Mouse (Mus musculus) testis, postnatal 14 days (tissue): ENCODE measurements around the gene Snap47.

Experiments
- DNase-seq: peaks from one replicate; pipeline ENCODE4 v3.0.0; 2021; ENCODE audit warnings: low spot score

Snap47 gene

DNA sequence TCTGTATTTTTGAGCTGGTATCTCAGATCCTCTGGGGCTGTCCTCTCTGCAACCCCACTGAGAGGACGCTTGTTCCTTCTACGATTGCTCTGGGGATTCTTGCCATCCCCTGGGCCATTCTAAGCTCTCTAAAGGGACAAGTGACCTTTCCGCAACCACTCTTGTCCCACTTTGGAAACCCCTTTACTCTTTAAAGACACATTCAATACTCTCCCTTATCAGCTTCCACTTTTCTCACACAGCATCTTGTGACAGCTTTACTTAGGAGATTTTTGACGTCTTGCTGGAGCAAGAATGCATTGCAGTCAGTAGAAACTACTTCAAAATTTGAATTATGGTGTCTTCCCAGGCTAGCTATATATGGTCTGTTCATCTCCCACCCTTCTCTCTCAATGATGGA, at the start of gene Snap47:
Gene Snap47 (minus strand): TSS at position 101 of the 400 bp plus-strand sequence.
- no peak for DNase-seq

DNA sequence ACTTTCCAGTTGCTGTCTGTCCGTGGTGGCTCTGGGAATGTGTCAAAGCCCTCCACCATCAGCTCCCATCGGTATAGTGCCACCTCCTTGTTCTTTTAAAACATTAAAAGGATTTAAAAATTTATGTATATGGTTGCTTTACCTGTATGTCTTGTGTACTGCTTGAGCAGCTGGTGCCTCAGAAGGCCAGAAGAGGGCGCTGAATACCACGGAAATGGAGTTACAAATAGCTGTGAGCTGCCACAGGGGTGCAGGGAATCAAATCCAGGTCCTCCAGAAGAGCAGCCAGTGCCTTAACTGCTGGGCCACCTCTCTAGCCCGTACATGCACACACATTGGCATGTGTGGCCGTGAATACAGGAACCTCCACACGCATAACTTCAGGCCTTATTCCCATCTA, 46.8 kb upstream of the Snap47 start:
- DNase-seq: no peak

- DNase-seq: no peak
These were observed 45.8 kb upstream of the Snap47 start for GRCm38 (mm10) chr11:59496672-59497310.

GRCm38 (mm10) chr11:59486222-59486621, 35.2 kb upstream of the Snap47 start:
- no peak for DNase-seq

DNA sequence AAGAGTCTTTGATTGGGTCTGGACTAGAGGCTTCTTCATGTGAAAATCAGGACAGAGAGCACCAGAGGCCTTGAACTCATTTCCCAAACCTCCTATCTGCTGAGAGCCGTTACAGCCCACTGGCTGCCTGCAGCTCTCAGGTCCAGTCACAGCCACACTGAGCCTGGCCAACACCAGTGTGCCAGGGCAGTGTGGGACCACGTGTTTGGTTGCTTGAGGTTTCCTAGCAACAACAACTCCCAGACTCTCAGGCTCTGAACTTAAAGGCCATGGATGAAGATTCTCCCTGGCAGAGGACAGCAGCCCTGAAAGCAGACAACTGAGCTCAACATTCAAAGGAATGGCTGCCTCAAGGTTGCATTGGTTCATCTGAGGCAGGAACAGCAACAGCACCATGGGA, 34.7 kb upstream of the Snap47 start:
- no peak for DNase-seq

DNA sequence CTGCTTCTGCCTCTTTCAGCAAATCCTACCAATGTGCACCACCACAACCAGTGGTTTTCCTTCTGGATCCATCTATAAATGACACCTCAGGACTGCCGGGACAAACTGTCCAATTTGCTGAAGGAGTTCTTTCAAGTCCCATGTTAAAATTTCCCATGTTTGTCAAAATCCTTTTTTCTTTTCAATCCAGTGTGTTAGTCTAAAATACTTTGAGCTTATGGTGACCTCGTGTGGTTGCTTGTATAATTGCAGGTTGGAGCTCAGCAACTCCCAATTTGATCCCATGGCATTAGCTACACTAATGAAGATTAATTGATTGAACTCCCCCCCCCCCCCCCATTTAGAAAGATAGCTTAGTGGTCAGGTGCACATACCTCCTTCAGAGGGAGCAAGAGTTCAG, 32.2 kb upstream of the Snap47 start:
- no peak for DNase-seq

DNA sequence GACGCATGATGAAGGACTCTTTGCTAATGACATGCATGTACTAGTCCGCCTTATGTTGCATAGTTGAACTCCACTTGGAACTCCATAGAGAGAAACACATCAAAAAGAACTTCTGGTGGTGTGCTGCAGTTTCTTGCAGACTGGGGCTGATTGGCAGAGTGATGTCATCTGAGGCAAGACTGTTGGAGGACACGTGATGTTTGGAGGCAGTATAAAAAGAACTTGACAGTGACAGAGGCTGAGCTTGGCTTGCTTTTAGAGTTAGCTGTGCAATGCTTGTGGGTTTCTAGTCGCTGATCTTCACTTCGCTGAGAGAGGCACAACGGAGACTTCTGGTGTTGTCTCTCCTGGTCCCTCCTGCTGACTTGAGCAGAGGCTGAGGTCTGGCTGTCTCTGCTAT, 26.3 kb upstream of the Snap47 start:
- DNase-seq: no peak

DNA sequence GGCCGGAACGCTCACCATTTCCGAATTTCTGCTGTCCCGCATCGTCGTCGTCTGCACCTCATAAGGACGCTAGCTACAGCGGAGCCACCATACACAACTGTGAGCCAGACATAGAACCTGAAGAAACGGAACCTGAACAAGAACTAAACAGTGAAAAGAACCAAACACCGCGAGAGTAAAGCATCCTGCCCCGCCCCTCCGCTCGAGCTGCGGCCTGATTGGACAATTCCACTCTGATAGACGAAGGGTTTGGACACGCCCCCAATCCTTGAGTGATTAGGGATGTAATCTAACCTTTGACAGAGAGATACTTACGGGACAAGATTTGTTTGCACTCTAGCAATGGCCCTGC, 21.3 kb upstream of the Snap47 start, which contains the start of gene Zfp867:
Gene Zfp867 (minus strand): TSS at position 149 of the 352 bp plus-strand sequence.
- peak; percentile 91 for DNase-seq

DNA sequence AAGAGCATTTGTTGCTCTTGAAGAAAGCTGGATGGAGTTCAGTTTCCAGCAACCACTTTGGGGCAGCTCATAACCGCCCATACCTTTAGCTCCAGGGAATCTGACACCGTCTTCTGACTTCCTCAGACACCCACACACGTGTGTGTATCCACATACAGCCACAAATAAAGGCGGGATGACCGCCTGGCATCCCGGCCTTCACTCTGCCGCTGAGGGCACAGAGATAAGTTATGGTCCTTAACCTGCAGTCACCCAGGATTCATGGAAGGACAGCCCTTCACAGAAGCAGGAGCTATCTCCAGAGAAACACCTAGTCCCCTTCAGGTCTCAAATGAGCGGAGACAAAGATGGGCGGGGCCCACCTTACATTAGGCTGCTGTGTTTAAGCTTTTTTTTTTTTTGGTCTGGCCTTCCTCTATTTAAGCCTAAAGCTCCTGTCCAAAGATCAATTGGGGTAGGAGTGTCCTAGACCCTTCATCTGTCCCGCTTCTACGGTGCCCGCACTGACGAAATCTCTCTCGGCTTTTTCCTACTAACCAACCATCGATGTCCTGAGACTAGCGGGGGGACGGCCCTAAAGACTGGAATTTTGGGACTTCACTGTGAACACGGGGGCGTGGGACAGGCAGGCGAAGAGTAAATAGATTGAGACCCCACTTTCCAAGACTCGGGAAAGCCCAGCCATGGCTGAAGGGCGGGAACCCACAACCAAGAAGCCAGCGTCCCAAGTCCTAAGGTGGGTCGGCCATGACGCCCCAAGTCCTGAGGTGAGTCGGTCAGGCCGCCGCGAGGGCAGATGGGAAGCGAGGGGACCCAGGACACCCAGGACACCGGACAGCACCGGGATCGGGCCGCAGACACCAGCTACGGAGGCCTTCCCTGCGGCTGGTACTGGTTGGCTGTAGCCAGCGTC, 20.7 kb upstream of the Snap47 start:
- peak; percentile 60 for DNase-seq

DNA sequence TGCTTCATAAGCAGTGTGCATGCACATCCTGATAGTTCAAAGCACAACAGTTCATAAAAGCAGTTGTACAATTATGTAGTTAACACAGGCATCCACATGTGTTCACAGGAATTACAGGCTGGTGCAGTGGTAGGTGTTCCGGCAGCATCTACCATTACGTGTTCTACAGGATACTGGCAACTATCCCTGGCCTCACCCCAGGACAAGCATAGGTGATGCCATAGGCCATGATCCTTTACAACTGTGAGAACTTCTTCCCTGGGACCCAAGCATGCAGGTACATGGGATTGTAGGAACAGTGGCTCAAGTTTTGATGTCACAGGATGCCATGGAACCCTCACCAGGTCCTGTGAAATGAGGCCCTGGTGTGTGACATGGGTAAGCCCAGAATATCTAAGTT, 9.5 kb upstream of the Snap47 start:
- no peak for DNase-seq

GRCm38 (mm10) chr11:59458973-59459372, 8.0 kb upstream of the Snap47 start:
- no peak for DNase-seq

DNA sequence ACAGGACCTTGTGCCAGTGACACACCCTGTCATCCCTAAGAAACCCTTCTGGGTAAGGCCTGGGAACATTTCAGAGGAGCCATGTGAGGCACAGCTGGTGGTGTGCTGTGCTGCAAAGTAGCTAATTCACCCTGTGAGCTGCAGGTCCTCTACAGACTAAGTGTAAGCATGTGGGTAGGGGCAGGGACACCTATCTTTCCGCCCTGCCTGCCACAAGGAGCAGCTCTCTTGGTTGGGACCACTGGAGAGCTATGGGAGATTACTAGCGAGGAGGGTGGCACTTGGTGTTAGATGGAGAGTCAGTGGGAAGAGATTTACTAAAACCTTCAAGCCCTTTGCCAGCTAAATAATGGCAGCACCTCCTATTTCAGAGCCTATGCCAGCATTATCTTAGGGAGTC, 5.9 kb upstream of the Snap47 start:
- no peak for DNase-seq

DNA sequence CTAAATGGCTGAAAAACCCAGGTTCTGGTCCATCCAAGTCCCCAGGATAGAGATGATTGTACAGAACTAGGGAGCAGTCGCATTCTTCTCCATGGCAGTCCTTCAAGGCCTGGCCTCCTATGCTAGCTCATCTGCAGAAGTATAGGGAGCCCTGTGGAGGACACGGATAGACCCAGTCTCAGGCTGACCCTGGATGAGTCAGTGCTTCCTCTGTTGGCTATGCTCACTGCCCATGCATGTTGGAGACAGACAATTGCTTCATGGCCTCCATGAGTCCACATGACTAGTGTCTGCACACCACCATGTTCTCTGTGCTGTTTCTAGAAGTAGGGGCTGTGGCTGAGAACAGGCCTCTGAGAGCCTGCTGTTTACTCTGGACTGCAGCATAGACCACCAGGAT, 5.4 kb upstream of the Snap47 start:
- DNase-seq: no peak

DNA sequence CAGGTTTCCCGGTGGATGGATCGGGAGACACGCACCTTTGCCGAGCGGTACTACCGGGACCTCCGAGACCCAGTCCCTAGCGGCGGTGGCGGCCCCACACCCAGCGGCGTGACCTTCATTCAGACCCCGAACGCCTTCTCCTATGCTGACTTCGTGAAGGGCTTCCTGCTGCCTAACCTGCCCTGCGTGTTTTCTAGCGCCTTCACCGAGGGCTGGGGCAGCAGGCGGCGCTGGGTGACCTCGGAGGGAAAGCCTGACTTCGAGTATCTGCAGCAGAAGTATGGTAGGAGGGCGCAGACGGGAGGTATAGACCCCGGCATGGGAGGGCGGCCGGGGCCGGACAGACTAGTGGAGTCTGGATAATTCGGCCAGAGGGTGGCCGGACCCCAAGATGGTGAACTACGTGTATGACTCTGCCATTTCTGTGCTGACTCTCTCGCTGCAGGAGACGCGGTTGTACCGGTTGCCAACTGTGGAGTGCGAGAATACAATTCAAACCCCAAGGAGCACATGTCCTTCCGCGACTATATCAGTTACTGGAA, 685 bp downstream of the Snap47 start:
- DNase-seq: no peak

DNA sequence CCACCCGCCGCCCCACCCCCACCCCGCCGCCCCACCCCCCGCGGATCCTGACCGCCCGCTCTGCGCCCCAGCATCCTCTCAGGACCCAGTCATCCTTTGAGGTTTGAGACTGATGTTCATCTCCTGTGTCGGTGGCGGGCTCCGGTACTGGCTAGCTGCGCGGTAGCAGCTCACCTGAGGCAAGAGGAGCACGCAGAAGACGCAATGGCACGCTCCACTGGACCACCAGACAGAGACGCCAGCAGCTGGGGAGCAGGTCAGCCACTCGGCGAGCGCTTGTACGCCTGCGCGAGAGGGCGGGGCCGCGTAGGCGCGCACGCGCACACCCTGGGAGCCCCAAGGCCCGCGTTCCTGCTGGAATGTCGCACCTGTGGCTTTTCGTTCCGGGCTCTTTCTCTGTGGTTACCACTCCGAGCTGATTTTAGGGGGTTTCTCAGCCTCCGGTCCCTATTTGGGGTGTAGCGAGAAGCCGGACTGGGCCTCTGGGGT, 1.2 kb downstream of the Snap47 start, which contains the start of gene Jmjd4:
Gene Jmjd4 (plus strand): TSS at position 305 of the 489 bp plus-strand sequence.
- peak; percentile 95 for DNase-seq

- DNase-seq: no peak
These were observed 7.9 kb downstream of the Snap47 start for GRCm38 (mm10) chr11:59443102-59443501.

- peak; percentile 70 for DNase-seq
These were observed 13.0 kb downstream of the Snap47 start for GRCm38 (mm10) chr11:59437954-59438353.

DNA sequence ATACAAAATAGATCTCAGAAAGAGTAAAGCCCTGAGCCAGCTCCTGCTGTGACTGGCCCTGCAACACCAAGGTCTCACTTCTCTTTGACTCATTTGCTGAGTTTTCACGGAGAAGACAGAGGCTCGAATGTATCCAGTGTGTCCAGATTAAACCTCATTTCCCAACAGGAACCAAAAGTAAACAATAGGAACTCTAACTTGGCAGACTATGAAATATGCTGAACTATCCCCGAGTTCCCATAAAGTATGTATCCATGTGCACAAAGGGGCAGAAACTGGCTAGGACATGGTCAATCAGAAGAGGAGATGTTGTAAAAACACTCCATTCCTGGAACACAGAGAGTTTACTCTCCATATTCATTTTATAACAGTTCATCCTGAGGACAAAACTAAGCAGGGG, 18.7 kb downstream of the Snap47 start:
- DNase-seq: no peak

- no peak for DNase-seq
These were observed 21.0 kb downstream of the Snap47 start for GRCm38 (mm10) chr11:59429959-59430358.

DNA sequence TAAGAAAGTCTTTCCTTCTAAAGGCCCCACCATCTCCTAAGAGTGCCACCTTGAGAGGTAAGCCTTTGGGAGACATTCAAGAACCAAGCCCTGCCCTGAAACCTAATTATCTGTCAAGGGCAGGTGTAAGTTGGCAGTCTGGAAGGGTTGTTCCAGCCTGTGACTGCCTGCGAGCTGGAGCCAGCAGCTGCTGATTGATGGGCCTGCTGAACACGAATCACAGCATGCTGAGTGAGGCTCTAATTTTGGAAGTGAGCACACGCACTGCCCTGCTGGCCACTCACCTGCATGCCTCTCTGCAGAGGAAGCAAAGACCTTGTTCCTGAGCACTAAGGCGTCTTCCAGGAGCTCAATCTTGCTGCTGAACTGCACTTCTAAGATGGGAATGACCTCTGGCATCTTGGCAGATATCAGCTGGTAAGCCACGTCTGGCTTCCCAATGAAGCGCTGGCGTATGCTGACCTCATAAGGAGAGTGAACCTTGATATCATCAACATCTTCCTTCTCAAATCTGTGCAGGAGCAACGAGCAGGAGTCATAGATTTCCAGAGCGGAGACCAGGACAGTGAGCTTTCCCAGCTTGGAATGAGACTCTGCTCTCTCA, 22.8 kb downstream of the Snap47 start:
- no peak for DNase-seq

DNA sequence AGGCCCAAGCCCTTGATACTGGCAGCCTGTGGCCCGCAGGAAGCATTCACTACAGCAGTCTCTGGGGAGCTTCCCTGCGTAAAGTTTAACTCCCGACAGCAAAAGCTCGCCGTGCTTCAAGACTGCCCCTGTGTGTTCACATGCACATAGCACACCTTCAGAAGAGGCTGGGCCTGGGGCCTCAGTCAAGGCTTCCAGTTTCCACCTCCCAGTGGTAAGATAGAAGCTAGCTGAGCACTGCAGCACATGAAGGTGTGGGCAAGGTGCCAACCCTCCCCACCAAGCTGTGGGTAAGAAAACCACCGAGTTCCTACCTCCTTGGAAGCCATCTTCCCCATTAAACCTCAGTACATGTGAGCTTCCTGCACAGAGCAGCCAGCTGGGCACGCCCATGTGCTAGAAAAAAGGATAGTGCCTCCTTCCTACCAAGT, 25.3 kb downstream of the Snap47 start:
- DNase-seq: no peak

GRCm38 (mm10) chr11:59423010-59423588, 27.9 kb downstream of the Snap47 start:
- DNase-seq: no peak
